Mouse (Mus musculus) brain, embryonic 14.5 days (tissue): ENCODE data around the gene Dmrtc2.
"Not testable (repeated sequence)": the region's sequence is repeated elsewhere in the genome, so short reads cannot be mapped to it uniquely, and the experiment has no call there.

Experiments used
- CTCF ChIP-seq: fragments of 200-500 bp; IDR thresholded peaks from 2 replicates; pipeline ENCODE4 v1.5.1; 2012; ENCODE audit warnings: inconsistent platforms, mild to moderate bottlenecking, moderate library complexity, borderline replicate concordance; ENCODE audit not compliant: insufficient read depth, insufficient read length; ENCODE audit errors: extremely low read depth
- POLR2A ChIP-seq: fragments of 200-500 bp; IDR thresholded peaks from 2 replicates; pipeline ENCODE4 v1.6.1; 2012; ENCODE audit warnings: mild to moderate bottlenecking, inconsistent platforms, borderline replicate concordance; ENCODE audit not compliant: poor library complexity, insufficient read depth, insufficient read length, severe bottlenecking; ENCODE audit errors: extremely low read depth

- TF ChIP-seq POLR2A, CTCF: not testable (repeated sequence)
Measured at GRCm38 (mm10) chr7:24895749-24896148, 25.9 kb downstream of the Dmrtc2 start.
